ENCODE assay signal across 7 mouse cellular contexts in the genomic region with DNA sequence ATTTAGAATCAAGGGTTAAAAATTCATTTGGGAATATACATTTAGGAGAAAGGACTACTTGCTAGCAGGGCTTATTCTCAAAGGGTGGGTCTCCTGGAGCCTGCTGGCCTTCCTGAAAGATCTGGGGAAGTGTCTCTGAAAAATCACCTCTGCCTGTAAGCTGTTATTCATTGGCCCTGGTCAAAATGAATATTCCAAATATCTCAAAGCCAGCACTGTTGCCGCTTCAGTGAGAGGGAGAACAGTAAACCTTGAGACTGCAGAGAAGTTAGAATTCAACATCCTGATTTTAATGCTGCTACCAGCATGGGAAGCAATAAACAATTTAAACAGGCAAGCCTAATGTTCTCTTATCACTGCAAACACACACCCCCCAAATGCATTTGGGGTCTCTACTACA. TPM values are rescaled to one million over a fixed set of nuclear protein-coding genes. Genes with fewer than 3 reads are reported as not detected.
DNase-seq lines count a peak whose midpoint lies in the region; ATAC-seq and TF ChIP-seq lines count a peak whose summit lies in the region.

No protein-coding gene starts in this region.

- H3K27me3 ChIP-seq in lung, embryonic 15.5 days = no peaks in the 10 kb centered on the region
- H3K27me3 ChIP-seq in forebrain, embryonic 15.5 days = no peaks in the 10 kb centered on the region
- H3K27me3 ChIP-seq in limb, embryonic 14.5 days (ENCODE audit: control insufficient read depth, insufficient read depth, low read length) = no peaks in the 10 kb centered on the region
- no peaks in the 10 kb centered on the region for H3K27me3 ChIP-seq in stomach, embryonic 14.5 days (ENCODE audit: control insufficient read depth, insufficient read depth, low read length)

- H3K36me3 ChIP-seq in lung, embryonic 15.5 days = no peaks in the 10 kb centered on the region
- peaks cover 3% of the 10 kb centered on the region; the same call in 1 of the 2 replicates for H3K36me3 ChIP-seq in forebrain, embryonic 15.5 days
- 0 out of 2 replicates have a peak, but pooled peaks cover 2% of the 10 kb centered on the region for H3K36me3 ChIP-seq in limb, embryonic 14.5 days (ENCODE audit: control insufficient read depth, insufficient read depth, low read length)
- peaks cover 3% of the 10 kb centered on the region; the same call in 1 of the 2 replicates for H3K36me3 ChIP-seq in stomach, embryonic 14.5 days (ENCODE audit: control insufficient read depth, insufficient read depth, low read length)

- 0 out of 2 replicates have a peak overlapping the region, but pooled peaks have one; percentile 82 for H3K9ac ChIP-seq in lung, embryonic 15.5 days
- peak overlapping the region; percentile 99 for H3K9ac ChIP-seq in forebrain, embryonic 15.5 days (replicated peaks)
- no peak overlapping the region for H3K9ac ChIP-seq in limb, embryonic 14.5 days (ENCODE audit: low read depth, low read length, severe bottlenecking)
- 0 out of 2 replicates have a peak overlapping the region, but pooled peaks have one; percentile 10 for H3K9ac ChIP-seq in stomach, embryonic 14.5 days (replicated peaks; ENCODE audit: low read depth, low read length)

- no peak for ATAC-seq in lung, embryonic 15.5 days (ENCODE audit: borderline replicate concordance, extremely low read depth, low FRiP score, low TSS enrichment)
- ATAC-seq in forebrain, embryonic 15.5 days (replicated peaks) = no peak
- ATAC-seq in limb, embryonic 14.5 days (ENCODE audit: low FRiP score, low read depth) = no peak
- no peak for ATAC-seq in stomach, embryonic 14.5 days (ENCODE audit: insufficient number of reproducible peaks, insufficient read depth, low FRiP score, low read depth)

- H3K4me2 ChIP-seq in lung, embryonic 15.5 days = peak overlapping the region; percentile 98
- H3K4me2 ChIP-seq in forebrain, embryonic 15.5 days (replicated peaks) = peak overlapping the region; percentile 90
- H3K4me2 ChIP-seq in limb, embryonic 14.5 days (replicated peaks; ENCODE audit: low read depth, low read length, severe bottlenecking) = peak overlapping the region; percentile 99
- peak overlapping the region; percentile 90 for H3K4me2 ChIP-seq in stomach, embryonic 14.5 days (replicated peaks; ENCODE audit: low read depth, low read length)

- 17% methylated on average over 1 of the region's 1 CpGs for WGBS in lung, embryonic 15.5 days
- 14% methylated on average over 1 of the region's 1 CpGs for WGBS in forebrain, embryonic 15.5 days
- WGBS in limb, embryonic 14.5 days = 18% methylated on average over 1 of the region's 1 CpGs
- WGBS in stomach, embryonic 14.5 days = 19% methylated on average over 1 of the region's 1 CpGs

- peaks cover 42% of the 10 kb centered on the region for H3K4me1 ChIP-seq in lung, embryonic 15.5 days
- peaks cover 61% of the 10 kb centered on the region for H3K4me1 ChIP-seq in forebrain, embryonic 15.5 days
- H3K4me1 ChIP-seq in limb, embryonic 14.5 days (ENCODE audit: control insufficient read depth, insufficient read depth, low read length) = peaks cover 14% of the 10 kb centered on the region
- H3K4me1 ChIP-seq in stomach, embryonic 14.5 days (ENCODE audit: control insufficient read depth, insufficient read depth, low read length) = peaks cover 18% of the 10 kb centered on the region

- H3K4me3 ChIP-seq in lung, embryonic 15.5 days = peak overlapping the region; percentile 83
- peak overlapping the region; percentile 95 for H3K4me3 ChIP-seq in forebrain, embryonic 15.5 days
- peak overlapping the region; percentile 93 for H3K4me3 ChIP-seq in limb, embryonic 14.5 days (replicated peaks; ENCODE audit: low read length)
- H3K4me3 ChIP-seq in stomach, embryonic 14.5 days (ENCODE audit: low read depth, low read length) = peak overlapping the region; percentile 73

- DNase-seq in lung, adult 18-20 months = no peak
- no peak for DNase-seq in limb, embryonic 14.5 days (ENCODE audit: low spot score)
- no peak for DNase-seq in adrenal gland, postnatal 4 days (ENCODE audit: low spot score in 2 of 2)
- no peak for DNase-seq in frontal cortex, postnatal 25 days (ENCODE audit: low spot score in 2 of 2)

- H3K9me3 ChIP-seq in lung, embryonic 15.5 days = no peaks in the 10 kb centered on the region
- H3K9me3 ChIP-seq in forebrain, embryonic 15.5 days = no peaks in the 10 kb centered on the region
- H3K9me3 ChIP-seq in limb, embryonic 14.5 days (ENCODE audit: control insufficient read depth, low read length) = no peaks in the 10 kb centered on the region
- no peaks in the 10 kb centered on the region for H3K9me3 ChIP-seq in stomach, embryonic 14.5 days (ENCODE audit: control insufficient read depth, low read depth, low read length)

- H3K27ac ChIP-seq in lung, embryonic 15.5 days = peak overlapping the region; percentile 94
- peak overlapping the region; percentile 96; the same call in 1 of the 2 replicates for H3K27ac ChIP-seq in forebrain, embryonic 15.5 days (replicated peaks)
- no peak overlapping the region for H3K27ac ChIP-seq in limb, embryonic 14.5 days (replicated peaks; ENCODE audit: low read depth, low read length)
- H3K27ac ChIP-seq in stomach, embryonic 14.5 days (ENCODE audit: low read length) = no peak overlapping the region

- no peak for TF ChIP-seq POLR2A in limb, embryonic 14.5 days (IDR thresholded peaks at IDR 0.05; ENCODE audit: borderline replicate concordance, extremely low read depth, insufficient read depth, insufficient read length)

RNA-seq across cellular contexts. Expression of a gene that starts 1.8 kb away (rescaled TPM):
- 41.6 and 55.9 TPM in 2 replicates for polyA plus RNA-seq in lung, embryonic 15.5 days (2015; fragmentation: Nextera tagmentation; extraction: Ambion mirVana)
- 125 and 130 TPM in 2 replicates for polyA plus RNA-seq in forebrain, embryonic 15.5 days (2015; fragmentation: Nextera tagmentation; extraction: Ambion mirVana)
- polyA plus RNA-seq in limb, embryonic 14.5 days (2012; rRNA removed) = 52.4 and 60.0 TPM in 2 replicates
- polyA plus RNA-seq in limb, embryonic 14.5 days (2014; fragmentation: Nextera tagmentation; extraction: Ambion mirVana) = 59.8 and 66.0 TPM in 2 replicates
- polyA plus RNA-seq in stomach, embryonic 14.5 days (2014; fragmentation: Nextera tagmentation; extraction: Ambion mirVana) = 65.2 and 74.6 TPM in 2 replicates
- total RNA-seq in adrenal gland, postnatal 4 days (2021) = 10 to 100 TPM; 77.1 to 81.0 TPM

Comparison
In these comparisons a context has a peak if more than half of its experiments do, and no peak if none do; other contexts are left out.
1. H3K27ac ChIP-seq: peak in lung, embryonic 15.5 days (single experiment) and forebrain, embryonic 15.5 days (single experiment); none in limb, embryonic 14.5 days (single experiment) and stomach, embryonic 14.5 days (single experiment).
2. Peak in every context shown above with its lines, with median percentiles within 50 percentile points of each other: H3K4me2 ChIP-seq and H3K4me3 ChIP-seq.